Mouse (Mus musculus): ENCODE measurements at regions not wholly inside any gene's neighbourhood (a gene's known extent, or its start where the extent isn't known, plus 50 kb on each side); places are given as distances from the start of the nearest gene placed in this dataset.
"Not testable (repeated sequence)": the region's sequence is repeated elsewhere in the genome, so short reads cannot be mapped to it uniquely, and the experiment has no call there.

- intact Hi-C loops (cut with DNase I): no loop called here
- no peak for DNase-seq
Measured at GRCm38 (mm10) chr4:4556126-4556525, 237.0 kb downstream of the Impad1 start.

GRCm38 (mm10) chr4:4550301-4550700 is 242.9 kb downstream of the Impad1 start:
- intact Hi-C loops (cut with DNase I): no loop called here
- DNase-seq: no peak

DNA sequence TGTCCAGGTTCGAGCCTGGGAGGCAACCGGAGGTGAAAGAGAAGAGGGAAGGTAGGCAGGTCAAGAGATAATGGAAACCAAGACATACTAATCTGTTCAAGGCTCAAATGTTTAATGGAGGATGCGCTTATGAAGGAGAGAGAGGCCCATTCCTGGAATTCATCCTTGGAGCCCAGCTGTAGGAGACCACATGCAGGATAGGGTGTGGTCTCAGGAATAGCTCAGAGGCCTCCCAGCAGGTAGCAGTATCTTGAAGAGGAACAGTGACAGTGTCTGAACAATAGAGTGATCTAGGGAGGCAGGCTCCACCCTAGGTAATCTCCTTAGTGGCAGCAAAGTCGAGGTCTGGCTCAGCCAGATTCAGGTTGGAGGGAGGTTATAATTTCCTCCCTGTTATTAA is 243.3 kb downstream of the Impad1 start:
- intact Hi-C loops (cut with DNase I): no loop called here
- no peak for DNase-seq

DNA sequence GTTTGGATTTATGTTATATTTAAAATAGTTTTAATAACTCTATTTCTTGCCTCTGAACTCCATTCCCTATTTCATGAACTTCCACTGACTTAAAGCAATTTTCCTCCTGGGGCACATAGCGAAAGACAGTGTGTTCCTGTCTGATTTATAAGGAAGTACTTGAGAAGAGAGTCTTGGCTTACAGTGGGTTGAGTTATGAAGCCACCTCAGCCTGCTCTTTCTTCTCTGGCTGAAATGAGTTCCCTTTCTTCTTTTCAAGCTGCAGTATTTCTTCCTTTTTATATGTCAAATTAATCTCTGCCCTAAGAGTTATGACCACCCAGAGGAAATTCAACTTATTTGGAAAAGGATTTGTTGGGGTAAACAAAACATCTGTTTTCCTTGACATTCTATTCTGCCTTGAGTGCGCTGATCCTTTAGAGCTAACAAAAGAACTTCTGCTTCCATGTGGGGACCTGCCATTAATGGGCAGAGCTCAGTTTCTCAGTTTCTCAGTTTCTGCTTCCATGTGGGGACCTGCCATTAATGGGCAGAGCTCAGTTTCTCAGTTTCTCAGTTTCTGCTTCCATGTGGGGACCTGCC is 255.9 kb downstream of the Impad1 start:
- no peak for DNase-seq
- intact Hi-C loops (cut with DNase I): no loop called here

- intact Hi-C loops (cut with DNase I): no loop called here
- DNase-seq: peak; percentile 36 to 45
Measured at GRCm38 (mm10) chr4:4532196-4532595, 261.0 kb downstream of the Impad1 start.

- intact Hi-C loops (cut with DNase I): no loop called here
- no peak for DNase-seq
Measured at GRCm38 (mm10) chr4:4528311-4528710, 264.8 kb downstream of the Impad1 start.

DNA sequence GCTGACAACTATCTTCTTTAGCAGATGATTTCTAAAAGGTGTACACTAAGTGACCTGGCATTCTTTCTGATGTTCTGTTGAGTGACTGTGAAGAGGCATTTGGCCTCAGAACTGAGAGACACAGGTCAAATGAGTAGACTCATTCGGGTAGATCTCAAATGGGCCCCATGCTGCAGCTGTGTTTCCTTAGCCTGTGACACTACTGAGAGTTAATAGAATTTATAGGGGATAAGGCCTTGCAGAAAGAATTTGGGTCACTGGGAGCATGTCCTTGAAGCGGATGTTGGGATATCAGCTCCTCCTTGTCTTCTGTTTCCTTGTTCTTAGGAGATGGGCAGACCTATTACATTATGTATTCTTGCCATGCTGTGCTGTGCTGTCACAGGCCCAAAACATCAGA is 271.4 kb downstream of the Impad1 start:
- intact Hi-C loops (cut with DNase I): no loop called here
- no peak for DNase-seq

DNA sequence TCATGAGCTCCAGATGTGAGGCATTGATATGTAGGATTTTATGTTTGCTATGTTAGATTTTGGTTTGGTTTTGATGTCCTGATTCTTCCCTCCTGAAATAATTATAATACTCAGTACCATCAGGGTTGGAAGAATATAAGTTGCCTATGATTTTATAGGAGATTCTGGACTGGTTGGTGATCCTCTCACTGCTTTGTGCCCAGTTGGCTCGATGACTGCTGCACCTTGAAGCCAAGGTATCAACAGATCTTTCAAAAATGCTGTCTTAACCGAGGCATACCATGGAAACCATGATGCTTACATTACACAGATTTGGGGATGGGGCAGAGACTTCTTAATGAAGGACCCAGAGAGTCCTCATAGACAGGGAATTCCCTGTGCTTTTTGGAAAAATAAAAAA is 274.4 kb downstream of the Impad1 start:
- DNase-seq: no peak
- intact Hi-C loops (cut with DNase I): no loop called here

DNA sequence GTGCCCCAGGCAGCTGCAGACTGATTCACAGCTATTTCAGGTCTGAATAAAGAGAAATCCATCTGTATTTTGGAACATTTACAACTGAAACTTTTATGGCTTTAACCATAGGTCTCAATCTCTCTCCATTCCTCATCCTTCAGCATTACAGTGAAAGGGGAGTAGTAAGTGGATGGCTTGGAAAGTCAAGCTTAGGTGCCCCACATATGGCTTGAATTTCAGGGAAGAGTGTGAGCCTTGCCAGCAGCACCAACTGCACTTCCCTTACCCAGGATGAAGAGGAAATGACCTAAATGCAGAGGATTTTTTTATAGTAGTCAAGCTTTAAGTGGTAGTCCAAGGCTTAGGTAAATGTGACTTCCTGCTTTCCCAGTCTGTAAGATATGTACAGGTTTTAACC is 279.8 kb downstream of the Impad1 start:
- no peak for DNase-seq
- intact Hi-C loops (cut with DNase I): no loop called here

GRCm38 (mm10) chr4:4510180-4510920 is 282.8 kb downstream of the Impad1 start:
- intact Hi-C loops (cut with DNase I): no loop called here
- no peak for DNase-seq

DNA sequence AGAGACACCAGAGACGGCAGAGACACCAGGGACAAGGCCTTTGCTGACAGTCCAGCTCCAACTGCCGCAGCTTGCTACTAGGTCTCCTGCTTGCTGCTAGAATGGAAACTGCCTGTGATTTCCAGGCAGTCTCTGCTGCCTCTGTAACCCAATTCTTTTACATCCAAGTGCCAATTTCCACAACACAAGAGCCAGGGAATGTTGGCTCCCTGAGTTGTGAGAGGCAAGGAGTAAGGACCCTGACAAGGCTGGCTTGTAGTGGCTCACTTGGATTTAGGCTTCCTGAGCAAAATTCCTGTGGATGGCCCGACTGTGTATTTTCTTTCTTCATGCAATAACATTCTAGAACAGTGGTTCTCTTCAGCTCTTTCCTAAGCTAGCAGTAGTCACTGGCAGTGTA is 283.9 kb downstream of the Impad1 start:
- DNase-seq: peak; percentile 22 to 24
- intact Hi-C loops (cut with DNase I): no loop called here

- intact Hi-C loops (cut with DNase I): no loop called here
- no peak for DNase-seq
Measured at GRCm38 (mm10) chr4:4497199-4497598, 296.0 kb downstream of the Impad1 start.

DNA sequence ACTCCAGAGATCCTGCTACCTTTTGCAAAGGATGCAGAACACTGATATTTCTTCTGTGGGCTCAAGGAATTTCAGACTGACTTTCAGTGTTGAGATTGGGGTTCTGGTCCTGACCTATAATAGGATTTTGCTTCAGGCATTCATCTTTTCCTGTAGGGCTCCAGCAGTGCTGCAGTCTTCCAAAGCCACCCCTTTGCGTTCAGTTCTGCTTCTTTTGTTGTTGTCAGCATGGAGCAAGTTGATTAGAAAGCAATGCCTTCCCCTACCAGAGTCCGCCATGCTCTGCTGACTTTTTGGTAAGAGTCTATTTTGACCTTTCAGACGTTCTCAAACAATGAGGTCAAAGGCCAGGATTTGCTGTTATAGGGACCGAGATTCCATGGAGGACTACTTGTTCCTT is 297.0 kb downstream of the Impad1 start:
- intact Hi-C loops (cut with DNase I): no loop called here
- no peak for DNase-seq

DNA sequence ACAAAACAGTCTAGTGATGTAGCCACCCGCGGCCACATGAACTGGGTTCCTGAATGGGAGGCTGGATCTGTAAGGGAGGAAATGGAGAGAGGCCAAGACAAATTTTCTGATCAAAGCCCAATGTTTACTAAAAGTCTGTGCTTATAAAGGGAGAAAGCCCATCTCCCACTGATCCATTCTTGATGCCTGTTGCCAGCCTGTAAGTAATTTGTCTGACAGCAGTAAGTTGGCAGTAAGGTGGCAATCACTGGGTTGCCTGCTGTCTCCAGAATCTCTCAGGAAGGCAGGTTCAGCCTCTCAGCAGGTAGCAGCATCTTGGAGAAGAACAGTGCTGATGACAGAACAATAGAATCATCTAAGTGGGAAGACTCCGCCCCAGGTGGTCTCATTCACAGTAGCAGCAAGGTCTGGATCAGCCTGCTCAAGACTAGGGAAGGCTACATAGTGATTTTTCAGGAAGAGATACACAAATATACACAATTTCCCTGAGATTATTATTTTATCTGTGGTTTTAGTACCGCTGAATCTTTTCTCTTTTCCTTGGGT is 327.9 kb downstream of the Impad1 start:
- intact Hi-C loops (cut with DNase I): no loop called here
- DNase-seq: no peak

DNA sequence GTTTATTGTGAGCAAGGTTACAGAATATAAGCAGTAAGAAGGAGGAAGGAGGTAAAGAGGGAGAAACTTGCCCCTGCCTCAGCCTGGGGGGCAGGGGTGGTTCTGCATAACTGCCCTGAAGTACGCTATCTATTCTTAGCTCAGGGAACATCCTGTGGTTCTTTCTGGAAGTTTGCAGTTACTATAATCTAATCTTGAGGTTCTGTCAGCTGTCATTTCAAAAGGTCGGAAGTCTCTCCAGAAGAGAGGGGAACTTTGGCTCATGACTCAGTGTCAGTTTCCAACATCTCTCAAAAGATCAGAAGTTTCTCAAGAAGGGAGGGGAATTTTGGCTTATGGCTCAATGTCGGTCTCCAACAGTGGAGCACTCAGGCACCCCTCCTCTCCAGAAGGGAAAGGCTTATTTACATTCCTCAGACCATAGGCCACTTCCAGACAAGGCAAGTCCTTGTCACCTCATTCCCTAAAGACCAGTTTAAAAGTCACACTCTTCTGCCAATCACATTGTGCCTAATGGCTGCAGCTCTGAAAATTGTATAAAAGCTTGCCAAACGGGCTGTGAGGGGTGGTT is 328.9 kb downstream of the Impad1 start:
- DNase-seq: no peak
- intact Hi-C loops (cut with DNase I): no loop called here

- intact Hi-C loops (cut with DNase I): no loop called here
- DNase-seq: no peak
Measured at GRCm38 (mm10) chr4:4459258-4459657, 333.9 kb downstream of the Impad1 start.

DNA sequence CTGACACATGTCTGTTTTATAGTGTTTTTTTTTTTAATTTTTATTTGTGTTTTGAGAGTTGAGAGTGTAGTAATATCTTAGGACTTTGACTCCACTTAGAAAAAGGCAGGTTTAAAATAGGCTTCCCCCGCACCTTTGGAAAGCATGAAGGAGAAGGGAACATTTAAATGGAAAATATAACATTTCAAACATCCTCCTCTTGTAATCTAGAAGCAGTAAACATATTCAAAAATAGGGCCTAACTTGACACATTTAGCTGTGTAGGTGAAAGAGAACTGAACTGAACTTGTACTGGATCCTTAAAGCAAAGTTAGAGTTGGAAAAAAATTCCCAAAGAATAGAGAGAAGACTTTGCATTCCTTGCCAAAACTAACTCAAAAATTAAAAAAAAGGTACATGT is 343.1 kb downstream of the Impad1 start:
- intact Hi-C loops (cut with DNase I): no loop called here
- DNase-seq: no peak

DNA sequence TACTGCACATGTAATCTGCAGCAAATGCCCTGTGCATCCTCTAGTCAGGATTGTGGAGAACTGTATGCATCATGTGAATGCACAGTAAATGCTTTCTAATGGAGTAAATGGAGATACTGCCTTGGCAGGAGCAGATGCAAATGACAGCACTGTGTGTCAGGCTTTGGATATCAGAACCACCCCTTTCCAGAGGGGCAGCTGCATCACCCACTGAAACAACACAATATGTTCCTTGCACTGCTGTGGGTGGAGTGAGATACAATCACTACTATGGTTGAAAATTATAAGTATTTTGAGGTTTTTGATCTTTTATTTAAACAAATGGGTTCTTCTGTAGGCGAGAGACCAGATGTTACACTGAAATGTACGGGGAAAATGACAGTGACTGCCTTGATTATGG is 350.5 kb downstream of the Impad1 start:
- intact Hi-C loops (cut with DNase I): no loop called here
- no peak for DNase-seq

GRCm38 (mm10) chr4:4437559-4437958 is 355.6 kb downstream of the Impad1 start:
- DNase-seq: no peak
- intact Hi-C loops (cut with DNase I): no loop called here

GRCm38 (mm10) chr4:4424526-4424925 is 347.2 kb upstream of the Sdr16c6 start:
- intact Hi-C loops (cut with DNase I); DNase-seq: not testable (repeated sequence)

- intact Hi-C loops (cut with DNase I): no loop called here
- no peak for DNase-seq
Measured at GRCm38 (mm10) chr4:4403812-4404211, 326.5 kb upstream of the Sdr16c6 start.

- intact Hi-C loops (cut with DNase I): no loop called here
- DNase-seq: no peak
Measured at GRCm38 (mm10) chr4:4397410-4397809, 320.1 kb upstream of the Sdr16c6 start.

Data from heart, postnatal 10 days (tissue).